Comparison of ENCODE assay signal across 9 mouse cellular contexts in genomic region chr19:57152357-57152756, GRCm38 (mm10).
A peak's percentile ranks its signal among the peaks of the same experiment; 100 is the strongest.
DNase-seq lines count a peak whose midpoint lies in the region; ATAC-seq lines count a peak whose summit lies in the region.
"Had no signal": no experiment of that assay in that cellular context is flagged by ENCODE, and none has a peak within 500 bp of the region (broad histone marks: within the 10 kb centered on the region; RNA-seq: fewer than 3 reads in every experiment).

No protein-coding gene starts in this region.

- no peaks in the 10 kb centered on the region for H3K36me3 ChIP-seq in kidney, embryonic 16.5 days (ENCODE audit: insufficient read depth, low read length)
- no peaks in the 10 kb centered on the region for H3K36me3 ChIP-seq in limb, embryonic 15.5 days
- H3K36me3 ChIP-seq: liver, embryonic 13.5 days had no signal

- no peak overlapping the region for H3K9ac ChIP-seq in kidney, embryonic 16.5 days (replicated peaks; ENCODE audit: low read length)
- no peak overlapping the region for H3K9ac ChIP-seq in limb, embryonic 15.5 days
- H3K9ac ChIP-seq: liver, embryonic 13.5 days had no signal

- peak; percentile 58 for DNase-seq in kidney, adult 11 months
- peak; percentile 57 for DNase-seq in adipocyte (ENCODE audit: low spot score)
- peak; percentile 97 for DNase-seq in cerebellum, postnatal 25 days
- peak; percentile 71 to 77 for DNase-seq in heart, postnatal 36 days
- no peak for DNase-seq in spleen, adult 18-20 months
- no peak for DNase-seq in spleen, postnatal 10 days (ENCODE audit: low spot score in 2 of 2)
- DNase-seq: liver, embryonic 13.5 days had no signal

- no peak for ATAC-seq in kidney, embryonic 16.5 days (ENCODE audit: low FRiP score, low TSS enrichment)
- ATAC-seq in limb, embryonic 15.5 days (ENCODE audit: insufficient number of reproducible peaks, low FRiP score, low TSS enrichment, low read depth) = 0 out of 2 replicates have a peak, but pooled peaks have one; percentile 53

- H3K4me3 ChIP-seq in kidney, embryonic 16.5 days (ENCODE audit: low read length) = no peak overlapping the region
- H3K4me3 ChIP-seq in limb, embryonic 15.5 days = no peak overlapping the region
- H3K4me3 ChIP-seq: liver, embryonic 13.5 days had no signal

- H3K4me1 ChIP-seq in kidney, embryonic 16.5 days (ENCODE audit: insufficient read depth, low read length) = peaks cover 26% of the 10 kb centered on the region
- peaks cover 41% of the 10 kb centered on the region for H3K4me1 ChIP-seq in limb, embryonic 15.5 days
- H3K4me1 ChIP-seq: liver, embryonic 13.5 days had no signal

- no peaks in the 10 kb centered on the region for H3K27me3 ChIP-seq in kidney, embryonic 16.5 days (ENCODE audit: insufficient read depth, low read length)
- H3K27me3 ChIP-seq in limb, embryonic 15.5 days = 0 out of 2 replicates have a peak, but pooled peaks cover 4% of the 10 kb centered on the region
- H3K27me3 ChIP-seq: liver, embryonic 13.5 days had no signal

- 57% methylated on average over 9 of the region's 9 CpGs for WGBS in kidney, embryonic 16.5 days
- 17% methylated on average over 9 of the region's 9 CpGs for WGBS in limb, embryonic 15.5 days

- no peak overlapping the region; the same call in 1 of the 2 replicates for H3K27ac ChIP-seq in kidney, embryonic 16.5 days (ENCODE audit: low read length)
- H3K27ac ChIP-seq in limb, embryonic 15.5 days = peak overlapping the region; percentile 47
- H3K27ac ChIP-seq: liver, embryonic 13.5 days had no signal

- no peaks in the 10 kb centered on the region for H3K9me3 ChIP-seq in kidney, embryonic 16.5 days (ENCODE audit: low read length)
- no peaks in the 10 kb centered on the region for H3K9me3 ChIP-seq in limb, embryonic 15.5 days
- H3K9me3 ChIP-seq: liver, embryonic 13.5 days had no signal

- no peak overlapping the region for H3K4me2 ChIP-seq in kidney, embryonic 16.5 days (replicated peaks; ENCODE audit: low read depth, low read length)
- H3K4me2 ChIP-seq in limb, embryonic 15.5 days = 0 out of 2 replicates have a peak overlapping the region, but pooled peaks have one; percentile 17
- H3K4me2 ChIP-seq: liver, embryonic 13.5 days had no signal

- intact Hi-C loops in heart, postnatal 36 days (cut with DNase I) = loop anchor here (10.0 kb wide), 1 partner anchor 492 kb away; no protein-coding TSS in a partner anchor

Comparison
In these comparisons a context has a peak if more than half of its experiments do, and no peak if none do; other contexts are left out.
1. DNase-seq: peak in kidney, adult 11 months (single experiment), adipocyte (single experiment), cerebellum, postnatal 25 days (2 of 2) and heart, postnatal 36 days (2 of 2); none in spleen, adult 18-20 months (0 of 2) and spleen, postnatal 10 days (0 of 2).